Mouse (Mus musculus): Measurements from ENCODE around the gene Endou. TPM values are rescaled to one million over a fixed set of nuclear protein-coding genes. Genes with fewer than 3 reads are reported as not detected.

Endou gene
- polyA plus RNA-seq, 1 experiment from 2014 or later = 0.55 TPM

DNA sequence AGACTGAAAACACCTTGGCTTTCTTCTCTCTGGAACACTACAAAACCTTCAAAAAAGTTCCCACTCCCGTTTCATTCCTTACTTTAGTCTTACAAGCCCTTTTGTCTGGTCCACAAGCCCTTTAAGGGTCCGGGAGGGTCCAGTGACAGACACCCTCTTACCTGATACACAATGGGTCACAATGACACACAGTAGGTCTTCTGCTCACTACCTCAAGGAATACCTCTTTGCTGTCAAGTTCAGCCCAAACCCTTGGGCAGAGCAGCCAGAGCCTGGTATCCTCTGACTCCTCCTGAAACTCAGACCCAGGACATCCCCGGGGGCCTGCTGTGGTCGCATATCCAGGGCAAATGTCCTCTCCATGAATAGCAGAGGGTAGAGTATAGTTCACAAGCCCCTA is 17.8 kb upstream of the Endou start:
- Histone ChIP-seq H3K4me3 (ENCODE audit: low read length) (no peak overlapping the region), H3K9me3 (ENCODE audit: control insufficient read depth, low read length) (no peaks in the 10 kb centered on the region), H3K4me2 (ENCODE audit: low read depth, low read length) (no peak overlapping the region), H3K4me1 (replicated peaks; ENCODE audit: control insufficient read depth, insufficient read depth, low read length) (peaks cover 14% of the 10 kb centered on the region), H3K36me3 (ENCODE audit: control insufficient read depth, insufficient read depth, low read length) (peaks cover 3% of the 10 kb centered on the region; the same call in 1 of the 2 replicates), H3K9ac (ENCODE audit: low read length) (no peak overlapping the region), H3K27ac (ENCODE audit: low read length) (no peak overlapping the region), H3K27me3 (ENCODE audit: control insufficient read depth, insufficient read depth, low read depth, low read length) (no peaks in the 10 kb centered on the region)
- WGBS = 91% methylated on average over 4 of the region's 4 CpGs
- ATAC-seq (ENCODE audit: low read depth) = no peak

DNA sequence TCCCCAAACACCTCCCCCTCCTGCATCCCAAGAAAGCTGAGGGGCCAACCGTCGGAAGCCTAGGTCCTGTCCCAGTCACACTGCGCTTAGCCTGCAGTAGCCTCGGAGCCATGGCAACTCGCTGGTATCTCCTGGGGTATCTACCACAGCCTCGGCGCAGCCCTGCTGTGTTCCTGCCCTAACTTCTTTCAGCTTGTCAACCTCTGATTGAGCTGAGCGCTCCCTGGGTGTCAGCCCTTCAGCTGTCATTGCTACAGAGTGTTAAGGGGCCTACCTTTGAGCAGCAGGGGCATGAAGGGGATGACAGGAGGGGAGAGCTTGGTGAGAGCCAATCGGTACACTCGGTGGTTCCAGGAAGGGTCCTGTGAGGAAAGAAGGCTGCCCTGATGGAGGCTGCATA is 17.2 kb upstream of the Endou start:
- no peak for ATAC-seq (ENCODE audit: low read depth)
- Histone ChIP-seq H3K4me3 (ENCODE audit: low read length) (no peak overlapping the region), H3K27me3 (ENCODE audit: control insufficient read depth, insufficient read depth, low read depth, low read length) (no peaks in the 10 kb centered on the region), H3K9me3 (ENCODE audit: control insufficient read depth, low read length) (no peaks in the 10 kb centered on the region), H3K9ac (ENCODE audit: low read length) (no peak overlapping the region), H3K4me2 (ENCODE audit: low read depth, low read length) (no peak overlapping the region), H3K4me1 (replicated peaks; ENCODE audit: control insufficient read depth, insufficient read depth, low read length) (peaks cover 14% of the 10 kb centered on the region), H3K27ac (ENCODE audit: low read length) (no peak overlapping the region), H3K36me3 (ENCODE audit: control insufficient read depth, insufficient read depth, low read length) (peaks cover 3% of the 10 kb centered on the region; the same call in 1 of the 2 replicates)
- WGBS = 58% methylated on average over 10 of the region's 10 CpGs

DNA sequence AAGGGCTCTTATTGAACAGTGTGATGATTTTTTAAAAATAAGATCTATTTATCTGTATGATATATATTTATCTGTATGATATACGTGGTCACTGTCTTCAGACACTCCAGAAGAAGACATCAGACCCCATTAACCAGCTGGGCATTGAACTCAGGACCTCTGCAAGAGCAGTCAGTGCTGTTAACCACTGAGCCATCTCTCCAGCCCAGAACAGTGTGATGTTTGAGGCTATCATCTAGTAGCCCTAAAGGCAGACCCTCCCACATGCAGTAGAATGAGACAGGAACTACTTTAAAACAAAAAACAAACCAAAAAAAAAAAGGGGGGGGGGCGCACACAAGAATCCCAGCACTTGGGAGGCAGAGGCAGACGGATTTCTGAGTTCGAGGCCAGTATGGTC is 16.3 kb upstream of the Endou start:
- peaks cover 14% of the 10 kb centered on the region for H3K4me1 ChIP-seq (replicated peaks; ENCODE audit: control insufficient read depth, insufficient read depth, low read length)
- peaks cover 3% of the 10 kb centered on the region; the same call in 1 of the 2 replicates for H3K36me3 ChIP-seq (ENCODE audit: control insufficient read depth, insufficient read depth, low read length)
- no peak overlapping the region for H3K4me2 ChIP-seq (ENCODE audit: low read depth, low read length)
- no peak overlapping the region for H3K9ac ChIP-seq (ENCODE audit: low read length)
- H3K9me3 ChIP-seq (ENCODE audit: control insufficient read depth, low read length) = no peaks in the 10 kb centered on the region
- WGBS = 82% methylated on average over 4 of the region's 4 CpGs
- no peak for ATAC-seq (ENCODE audit: low read depth)
- no peaks in the 10 kb centered on the region for H3K27me3 ChIP-seq (ENCODE audit: control insufficient read depth, insufficient read depth, low read depth, low read length)
- H3K4me3 ChIP-seq (ENCODE audit: low read length) = no peak overlapping the region
- H3K27ac ChIP-seq (ENCODE audit: low read length) = no peak overlapping the region

DNA sequence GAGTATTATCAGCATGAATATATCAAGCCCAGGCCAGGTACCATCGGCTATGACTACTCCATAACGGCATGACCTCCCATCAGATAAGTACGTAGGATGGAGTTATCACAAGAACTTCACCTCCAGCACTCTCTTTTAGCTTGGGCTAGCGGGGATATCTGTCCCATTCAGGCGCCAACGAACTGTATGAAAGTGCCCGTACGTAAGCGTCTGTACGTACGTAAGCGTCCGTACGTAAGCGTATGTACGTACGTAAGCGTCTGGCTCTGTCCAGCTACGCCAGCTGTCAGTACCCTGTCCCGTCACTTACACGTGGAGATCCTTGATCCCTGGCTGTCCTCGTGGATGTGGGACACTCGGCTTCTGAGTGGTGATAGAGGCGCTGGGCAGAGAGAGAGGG is 15.6 kb upstream of the Endou start:
- Histone ChIP-seq H3K4me2 (ENCODE audit: low read depth, low read length) (no peak overlapping the region), H3K4me1 (replicated peaks; ENCODE audit: control insufficient read depth, insufficient read depth, low read length) (peaks cover 14% of the 10 kb centered on the region), H3K9me3 (ENCODE audit: control insufficient read depth, low read length) (no peaks in the 10 kb centered on the region), H3K4me3 (ENCODE audit: low read length) (no peak overlapping the region), H3K36me3 (ENCODE audit: control insufficient read depth, insufficient read depth, low read length) (peaks cover 3% of the 10 kb centered on the region; the same call in 1 of the 2 replicates), H3K27me3 (ENCODE audit: control insufficient read depth, insufficient read depth, low read depth, low read length) (no peaks in the 10 kb centered on the region), H3K9ac (ENCODE audit: low read length) (no peak overlapping the region), H3K27ac (ENCODE audit: low read length) (no peak overlapping the region)
- ATAC-seq (ENCODE audit: low read depth) = no peak
- 87% methylated on average over 24 of the region's 24 CpGs for WGBS

DNA sequence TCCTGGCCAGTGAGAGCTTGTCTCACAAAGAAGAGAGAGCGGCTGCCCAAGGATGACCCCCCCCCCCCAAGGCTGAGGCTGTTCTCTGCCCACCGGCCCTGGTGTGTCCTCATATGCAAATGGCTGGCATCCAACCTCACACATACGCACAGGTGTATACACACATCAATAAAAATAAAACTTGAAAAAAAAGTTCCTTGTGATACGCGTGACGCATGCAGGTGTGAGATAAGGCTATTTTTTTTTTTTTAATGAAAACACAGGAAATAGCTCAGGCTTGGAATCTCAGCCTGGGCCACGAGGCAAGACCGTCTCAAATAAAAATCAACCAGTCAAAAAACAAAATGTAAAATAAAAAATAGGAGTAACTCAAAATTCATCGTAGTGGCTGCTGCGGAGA is 15.1 kb upstream of the Endou start:
- 84% methylated on average over 10 of the region's 10 CpGs for WGBS
- Histone ChIP-seq H3K27me3 (ENCODE audit: control insufficient read depth, insufficient read depth, low read depth, low read length) (no peaks in the 10 kb centered on the region), H3K36me3 (ENCODE audit: control insufficient read depth, insufficient read depth, low read length) (peaks cover 3% of the 10 kb centered on the region; the same call in 1 of the 2 replicates), H3K9me3 (ENCODE audit: control insufficient read depth, low read length) (no peaks in the 10 kb centered on the region), H3K4me2 (ENCODE audit: low read depth, low read length) (no peak overlapping the region), H3K4me1 (replicated peaks; ENCODE audit: control insufficient read depth, insufficient read depth, low read length) (peaks cover 14% of the 10 kb centered on the region), H3K27ac (ENCODE audit: low read length) (no peak overlapping the region), H3K4me3 (ENCODE audit: low read length) (no peak overlapping the region), H3K9ac (ENCODE audit: low read length) (no peak overlapping the region)
- no peak for ATAC-seq (ENCODE audit: low read depth)

DNA sequence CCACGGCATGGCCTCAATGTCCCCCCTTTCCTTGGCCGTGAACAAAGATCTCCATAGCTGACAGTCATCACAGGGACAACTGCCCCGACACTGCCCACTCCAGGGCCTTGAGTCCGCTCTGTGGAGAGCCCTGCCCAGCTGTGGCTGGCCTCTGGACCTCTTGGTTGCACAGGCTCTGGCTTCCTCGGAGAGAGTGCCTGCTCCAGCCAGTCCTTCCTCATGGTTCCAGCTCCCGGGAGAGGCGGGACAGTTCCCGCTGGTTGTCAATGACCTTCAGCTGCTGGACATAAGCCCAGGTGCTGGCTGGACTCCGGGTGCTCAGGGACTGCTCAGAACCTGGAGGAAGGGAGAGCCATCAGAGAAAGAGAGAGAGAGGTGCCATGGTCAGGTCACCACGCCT is 14.2 kb upstream of the Endou start:
- Histone ChIP-seq H3K27me3 (ENCODE audit: control insufficient read depth, insufficient read depth, low read depth, low read length) (no peaks in the 10 kb centered on the region), H3K4me1 (replicated peaks; ENCODE audit: control insufficient read depth, insufficient read depth, low read length) (peaks cover 5% of the 10 kb centered on the region), H3K9me3 (ENCODE audit: control insufficient read depth, low read length) (no peaks in the 10 kb centered on the region), H3K4me3 (ENCODE audit: low read length) (no peak overlapping the region), H3K4me2 (ENCODE audit: low read depth, low read length) (no peak overlapping the region), H3K27ac (ENCODE audit: low read length) (no peak overlapping the region), H3K36me3 (ENCODE audit: control insufficient read depth, insufficient read depth, low read length) (peaks cover 3% of the 10 kb centered on the region; the same call in 1 of the 2 replicates), H3K9ac (ENCODE audit: low read length) (no peak overlapping the region)
- ATAC-seq (ENCODE audit: low read depth) = peak; percentile 44; the same call in 1 of the 2 replicates
- WGBS = 50% methylated on average over 10 of the region's 10 CpGs

DNA sequence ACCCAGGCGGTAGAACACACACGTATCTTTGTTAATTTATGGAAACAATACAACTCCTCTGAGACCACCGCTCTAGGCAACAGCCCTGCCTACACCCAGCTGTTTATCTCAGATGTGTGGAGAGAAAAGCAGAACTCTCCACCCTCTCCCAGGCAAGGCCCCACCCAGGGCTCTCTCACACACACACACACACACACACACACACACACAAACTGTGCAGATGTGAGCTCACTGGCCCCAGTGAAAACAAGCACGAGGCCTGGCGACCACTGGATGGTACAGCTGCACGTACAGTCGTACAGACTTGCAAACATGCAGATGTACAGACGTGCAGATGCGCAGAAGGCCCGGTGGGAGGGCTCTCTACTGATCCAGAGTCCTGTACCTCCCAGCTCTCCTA is 13.8 kb upstream of the Endou start:
- 64% methylated on average over 10 of the region's 10 CpGs for WGBS
- Histone ChIP-seq H3K27ac (ENCODE audit: low read length) (no peak overlapping the region), H3K9me3 (ENCODE audit: control insufficient read depth, low read length) (no peaks in the 10 kb centered on the region), H3K4me2 (ENCODE audit: low read depth, low read length) (no peak overlapping the region), H3K4me1 (replicated peaks; ENCODE audit: control insufficient read depth, insufficient read depth, low read length) (peaks cover under 1% of the 10 kb centered on the region), H3K4me3 (ENCODE audit: low read length) (no peak overlapping the region), H3K27me3 (ENCODE audit: control insufficient read depth, insufficient read depth, low read depth, low read length) (no peaks in the 10 kb centered on the region), H3K9ac (ENCODE audit: low read length) (no peak overlapping the region), H3K36me3 (ENCODE audit: control insufficient read depth, insufficient read depth, low read length) (peaks cover 3% of the 10 kb centered on the region; the same call in 1 of the 2 replicates)
- ATAC-seq (ENCODE audit: low read depth) = peak; percentile 26; the same call in 1 of the 2 replicates

DNA sequence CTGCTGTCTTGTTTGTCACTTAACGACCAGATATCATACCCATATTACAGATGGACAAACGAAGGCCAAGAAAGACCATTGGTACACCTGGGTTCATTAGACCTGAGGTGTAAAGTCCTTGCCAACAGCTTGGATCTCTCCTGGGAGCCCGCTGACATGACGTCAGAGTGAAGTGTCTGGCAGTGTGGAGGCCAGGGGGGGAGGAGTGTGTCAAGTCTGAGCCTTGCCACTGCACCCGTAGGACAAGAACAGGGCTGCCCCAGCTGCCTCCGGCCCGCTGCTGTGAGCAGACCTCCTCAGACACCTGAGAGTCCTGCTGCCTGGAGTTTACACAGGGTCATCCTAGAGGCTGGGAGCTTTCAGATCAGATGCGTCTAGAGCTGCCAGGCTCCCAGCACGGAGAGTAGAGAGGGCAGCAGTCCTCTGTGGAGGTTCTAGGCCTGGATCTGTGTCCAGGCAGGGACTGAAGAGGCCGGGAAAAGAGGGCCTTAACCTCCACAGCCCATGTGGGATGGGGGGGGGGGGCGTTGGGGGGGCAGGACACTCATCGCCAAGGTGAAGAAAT is 12.9 kb upstream of the Endou start:
- H3K4me1 ChIP-seq (replicated peaks; ENCODE audit: control insufficient read depth, insufficient read depth, low read length) = no peaks in the 10 kb centered on the region
- peaks cover 3% of the 10 kb centered on the region; the same call in 1 of the 2 replicates for H3K36me3 ChIP-seq (ENCODE audit: control insufficient read depth, insufficient read depth, low read length)
- no peak overlapping the region for H3K4me2 ChIP-seq (ENCODE audit: low read depth, low read length)
- no peak overlapping the region for H3K9ac ChIP-seq (ENCODE audit: low read length)
- H3K27me3 ChIP-seq (ENCODE audit: control insufficient read depth, insufficient read depth, low read depth, low read length) = no peaks in the 10 kb centered on the region
- no peak overlapping the region for H3K4me3 ChIP-seq (ENCODE audit: low read length)
- WGBS = 55% methylated on average over 12 of the region's 12 CpGs
- no peaks in the 10 kb centered on the region for H3K9me3 ChIP-seq (ENCODE audit: control insufficient read depth, low read length)
- ATAC-seq (ENCODE audit: low read depth) = no peak
- no peak overlapping the region for H3K27ac ChIP-seq (ENCODE audit: low read length)

DNA sequence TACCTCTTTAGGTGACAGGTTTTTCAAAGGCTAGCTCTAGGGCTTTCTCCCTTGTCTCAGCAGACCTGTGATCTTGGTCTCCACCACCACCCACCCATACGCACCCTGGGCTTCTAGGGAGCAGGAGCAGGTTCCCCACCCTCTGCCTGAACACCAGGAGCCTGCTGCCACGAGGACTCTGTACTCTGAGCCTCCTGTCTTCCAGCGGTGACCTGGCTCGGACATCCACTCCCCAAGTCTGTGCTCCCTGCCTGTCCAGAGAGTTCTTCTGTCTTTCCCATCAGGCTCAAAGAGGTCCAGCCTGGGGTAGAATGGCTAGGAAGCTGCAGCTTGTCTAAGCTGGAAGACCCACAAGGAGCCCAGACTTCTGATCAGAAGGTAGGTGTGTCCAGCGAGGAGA is 12.1 kb upstream of the Endou start:
- Histone ChIP-seq H3K27ac (ENCODE audit: low read length) (no peak overlapping the region), H3K4me3 (ENCODE audit: low read length) (no peak overlapping the region), H3K27me3 (ENCODE audit: control insufficient read depth, insufficient read depth, low read depth, low read length) (no peaks in the 10 kb centered on the region), H3K36me3 (ENCODE audit: control insufficient read depth, insufficient read depth, low read length) (peaks cover 3% of the 10 kb centered on the region; the same call in 1 of the 2 replicates), H3K9me3 (ENCODE audit: control insufficient read depth, low read length) (no peaks in the 10 kb centered on the region), H3K4me1 (replicated peaks; ENCODE audit: control insufficient read depth, insufficient read depth, low read length) (no peaks in the 10 kb centered on the region), H3K9ac (ENCODE audit: low read length) (no peak overlapping the region), H3K4me2 (ENCODE audit: low read depth, low read length) (no peak overlapping the region)
- 81% methylated on average over 5 of the region's 5 CpGs for WGBS
- ATAC-seq (ENCODE audit: low read depth) = no peak
